In the genomic region with DNA sequence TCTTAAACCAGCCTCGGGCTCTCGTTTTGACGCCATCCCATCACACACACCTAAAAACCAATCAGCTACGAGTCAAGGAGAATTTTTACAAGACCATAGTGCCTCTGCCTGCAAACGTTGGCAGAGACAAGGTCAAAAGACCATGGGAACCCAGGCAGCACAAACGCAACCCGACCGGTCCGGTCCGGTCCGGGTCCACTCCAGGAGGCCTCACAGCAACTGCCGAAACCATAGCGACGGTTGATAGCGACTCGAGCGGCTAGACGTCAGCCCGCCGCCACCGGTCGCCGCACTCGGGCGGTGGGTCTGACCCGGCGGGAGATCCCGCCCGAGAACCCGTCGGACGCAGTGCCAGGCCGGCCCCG, we compare ENCODE assay signal across 8 mouse cellular contexts. TPM values are rescaled to one million over a fixed set of nuclear protein-coding genes. Genes with fewer than 3 reads are reported as not detected.
DNase-seq lines count a peak whose midpoint lies in the region; ATAC-seq and TF ChIP-seq lines count a peak whose summit lies in the region.

A gene (plus strand): TSS at position 111 of the 365 bp plus-strand sequence.

- H3K36me3 ChIP-seq in embryonic facial prominence, embryonic 15.5 days = peaks cover 24% of the 10 kb centered on the region
- H3K36me3 ChIP-seq in limb, embryonic 11.5 days (ENCODE audit: control insufficient read depth, insufficient read depth, low read length) = peaks cover 12% of the 10 kb centered on the region; the same call in 1 of the 2 replicates
- H3K36me3 ChIP-seq in neural tube, embryonic 12.5 days = peaks cover 25% of the 10 kb centered on the region

- no peak for TF ChIP-seq POLR2A in lung, adult 2 months (IDR thresholded peaks at IDR 0.05; ENCODE audit: borderline replicate concordance, extremely low read depth, low read depth, low read length)

- H3K9ac ChIP-seq in embryonic facial prominence, embryonic 15.5 days = peak within 1 kb of the TSS; percentile 99
- peak within 1 kb of the TSS; percentile 95 for H3K9ac ChIP-seq in limb, embryonic 11.5 days (ENCODE audit: low read length)
- H3K9ac ChIP-seq in neural tube, embryonic 12.5 days = peak within 1 kb of the TSS; percentile 97

- TF ChIP-seq CTCF in lung, adult 2 months (IDR thresholded peaks at IDR 0.05; ENCODE audit: insufficient read depth, low read length) = no peak

- H3K9me3 ChIP-seq in embryonic facial prominence, embryonic 15.5 days (replicated peaks) = no peaks in the 10 kb centered on the region
- no peaks in the 10 kb centered on the region for H3K9me3 ChIP-seq in limb, embryonic 11.5 days (ENCODE audit: control insufficient read depth, low read length)
- no peaks in the 10 kb centered on the region for H3K9me3 ChIP-seq in neural tube, embryonic 12.5 days

- no peak for ATAC-seq in embryonic facial prominence, embryonic 15.5 days (ENCODE audit: insufficient number of reproducible peaks, low FRiP score, low TSS enrichment, low read depth)
- ATAC-seq in limb, embryonic 11.5 days (ENCODE audit: insufficient number of reproducible peaks, low FRiP score, low TSS enrichment, low read depth) = peak; percentile 3; the same call in 1 of the 2 replicates
- no peak for ATAC-seq in neural tube, embryonic 12.5 days (ENCODE audit: low FRiP score, low read depth)

- no peak for DNase-seq in lung, adult 2 months
- DNase-seq in lung, postnatal 25 days (ENCODE audit: low spot score) = no peak
- peak; percentile 44 for DNase-seq in limb, embryonic 11.5 days (ENCODE audit: low spot score)
- no peak for DNase-seq in urinary bladder, postnatal 25 days (ENCODE audit: low spot score)
- no peak for DNase-seq in thymus, postnatal 10 days (ENCODE audit: low spot score in 2 of 2)
- no peak for DNase-seq in frontal cortex, adult 2 months (ENCODE audit: extremely low spot score in 1 of 2, low spot score in 1 of 2)

- peaks cover 3% of the 10 kb centered on the region for H3K4me1 ChIP-seq in lung, adult 2 months (ENCODE audit: control insufficient read depth, insufficient read depth, low read length)
- H3K4me1 ChIP-seq in embryonic facial prominence, embryonic 15.5 days = peaks cover 5% of the 10 kb centered on the region
- H3K4me1 ChIP-seq in limb, embryonic 11.5 days (ENCODE audit: control insufficient read depth, insufficient read depth, low read length) = no peaks in the 10 kb centered on the region
- peaks cover 5% of the 10 kb centered on the region; the same call in 1 of the 2 replicates for H3K4me1 ChIP-seq in neural tube, embryonic 12.5 days

- peak within 1 kb of the TSS; percentile 85 for H3K4me3 ChIP-seq in lung, adult 2 months (replicated peaks; ENCODE audit: extremely low read depth, low read depth, low read length)
- peak within 1 kb of the TSS; percentile 100 for H3K4me3 ChIP-seq in embryonic facial prominence, embryonic 15.5 days (replicated peaks)
- H3K4me3 ChIP-seq in limb, embryonic 11.5 days (ENCODE audit: low read depth, low read length) = peak within 1 kb of the TSS; percentile 94
- peak within 1 kb of the TSS; percentile 99 for H3K4me3 ChIP-seq in neural tube, embryonic 12.5 days

- peak within 1 kb of the TSS; percentile 89 for H3K27ac ChIP-seq in embryonic facial prominence, embryonic 15.5 days (replicated peaks)
- H3K27ac ChIP-seq in limb, embryonic 11.5 days (replicated peaks; ENCODE audit: low read depth, low read length) = peak within 1 kb of the TSS; percentile 57
- H3K27ac ChIP-seq in neural tube, embryonic 12.5 days = 0 out of 2 replicates have a peak within 1 kb of the TSS, but pooled peaks have one; percentile 42

- under 1% methylated on average over 34 of the region's 34 CpGs for WGBS in lung, adult 2 months
- under 1% methylated on average over 33 of the region's 34 CpGs for WGBS in embryonic facial prominence, embryonic 15.5 days
- under 1% methylated on average over 34 of the region's 34 CpGs for WGBS in limb, embryonic 11.5 days
- WGBS in neural tube, embryonic 12.5 days = under 1% methylated on average over 34 of the region's 34 CpGs

- H3K4me2 ChIP-seq in embryonic facial prominence, embryonic 15.5 days (replicated peaks) = peak within 1 kb of the TSS; percentile 68
- peak within 1 kb of the TSS; percentile 83 for H3K4me2 ChIP-seq in limb, embryonic 11.5 days (ENCODE audit: low read depth, severe bottlenecking)
- peak within 1 kb of the TSS; percentile 75 for H3K4me2 ChIP-seq in neural tube, embryonic 12.5 days (replicated peaks)

- H3K27me3 ChIP-seq in embryonic facial prominence, embryonic 15.5 days = peaks cover 4% of the 10 kb centered on the region; the same call in 1 of the 2 replicates
- no peaks in the 10 kb centered on the region for H3K27me3 ChIP-seq in limb, embryonic 11.5 days (ENCODE audit: control insufficient read depth, insufficient read depth, low read length)
- no peaks in the 10 kb centered on the region for H3K27me3 ChIP-seq in neural tube, embryonic 12.5 days (replicated peaks)

RNA-seq across cellular contexts. Expression of the gene that starts here (rescaled TPM):
- polyA plus RNA-seq in lung, adult 2 months (2012; rRNA removed) = 0.57 and 1.0 TPM in 2 replicates
- polyA plus RNA-seq in embryonic facial prominence, embryonic 15.5 days (2015; fragmentation: Nextera tagmentation; extraction: Ambion mirVana) = 1.2 and 3.7 TPM in 2 replicates
- 1.8 and 2.7 TPM in 2 replicates for polyA plus RNA-seq in limb, embryonic 11.5 days (2014; fragmentation: Nextera tagmentation; extraction: Ambion mirVana)
- polyA plus RNA-seq in neural tube, embryonic 12.5 days (2016; fragmentation: Nextera tagmentation; extraction: Ambion mirVana) = 1.1 and 3.7 TPM in 2 replicates
- polyA plus RNA-seq in frontal cortex, adult 2 months (2012; rRNA removed) = 0.59 and 1.3 TPM in 2 replicates
